Mouse (Mus musculus) layer of hippocampus, adult 9-11 months (tissue): Measurements from ENCODE around the gene Tecpr1.

Experiments used
- DNase-seq: peaks from one replicate; pipeline ENCODE4 v3.0.0; 2022

The Tecpr1 gene

GRCm38 (mm10) chr5:144223503-144223862 is at the start of gene Tecpr1:
Gene Tecpr1 (minus strand): TSS chr5:144223615.
- DNase-seq: peak; percentile 95

- DNase-seq: no peak
These were observed 48.4 kb upstream of the Tecpr1 start for GRCm38 (mm10) chr5:144271772-144272171.

DNA sequence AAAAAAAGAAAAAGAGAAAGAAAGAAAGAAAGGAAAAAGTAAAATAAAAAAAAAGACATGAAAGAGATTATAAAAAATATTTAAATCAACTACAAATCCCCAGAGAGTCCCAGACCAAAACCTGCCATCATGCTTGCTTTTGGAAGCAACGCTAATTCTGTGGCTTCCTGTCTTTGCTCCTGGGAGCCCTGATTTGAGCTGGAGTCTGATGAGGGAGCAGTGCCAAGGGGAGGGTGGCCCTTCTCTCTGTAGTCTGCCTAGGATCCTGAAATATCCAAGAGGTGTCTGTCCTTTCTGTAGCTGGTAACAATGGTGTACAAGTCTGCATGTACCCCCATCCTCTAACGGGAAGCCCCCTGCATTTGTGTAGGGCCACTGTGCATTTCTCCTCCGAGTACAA is 47.7 kb upstream of the Tecpr1 start:
- DNase-seq: no peak

DNA sequence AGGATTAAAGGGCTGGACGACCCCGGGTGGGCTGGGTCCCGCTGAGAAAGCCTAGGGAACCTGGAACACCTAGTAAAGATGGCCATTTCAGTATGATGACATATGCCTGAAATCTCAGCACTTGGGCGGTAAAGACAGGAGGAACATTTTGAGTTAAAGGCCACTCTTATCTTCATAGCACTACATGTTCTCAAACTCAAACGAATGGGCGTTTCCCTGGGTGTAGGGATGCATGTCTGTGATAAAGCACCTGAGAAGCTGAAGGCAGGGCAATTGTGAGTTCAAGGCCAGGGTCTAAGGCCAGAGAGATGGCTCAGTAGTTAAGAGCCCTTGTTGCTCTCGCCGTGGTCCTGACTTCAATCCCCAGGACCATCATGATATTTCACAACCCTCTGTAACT is 47.0 kb upstream of the Tecpr1 start:
- DNase-seq: no peak

- DNase-seq: no peak
These were observed 46.5 kb upstream of the Tecpr1 start for GRCm38 (mm10) chr5:144269926-144270325.

- peak; percentile 56 for DNase-seq
These were observed 44.3 kb upstream of the Tecpr1 start for GRCm38 (mm10) chr5:144267535-144268241.

- DNase-seq: no peak
These were observed 40.1 kb upstream of the Tecpr1 start for GRCm38 (mm10) chr5:144263496-144263895.

DNA sequence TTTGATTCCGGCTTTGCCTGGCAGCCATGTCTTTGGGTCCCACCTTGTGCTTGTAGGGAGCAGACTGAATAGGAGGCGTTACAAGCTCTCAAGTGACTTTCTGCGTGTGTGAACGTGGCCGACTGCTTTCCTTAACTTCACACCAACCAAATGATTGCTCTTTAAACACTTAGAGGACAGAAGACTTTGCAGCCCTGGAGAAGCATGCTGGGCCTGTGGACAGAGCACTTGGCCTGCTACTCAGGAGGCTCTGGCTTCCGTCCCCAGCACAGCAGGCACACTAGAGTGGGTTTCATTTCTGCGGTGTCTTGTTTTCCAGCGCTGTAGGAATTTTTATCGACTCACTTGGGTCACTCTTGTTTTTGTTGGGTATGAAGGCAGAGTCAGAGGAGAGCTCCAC is 39.7 kb upstream of the Tecpr1 start:
- DNase-seq: no peak

GRCm38 (mm10) chr5:144261829-144262228 is 38.4 kb upstream of the Tecpr1 start:
- no peak for DNase-seq

GRCm38 (mm10) chr5:144261309-144261708 is 37.9 kb upstream of the Tecpr1 start:
- DNase-seq: no peak

GRCm38 (mm10) chr5:144260464-144260863 is 37.0 kb upstream of the Tecpr1 start:
- DNase-seq: no peak

GRCm38 (mm10) chr5:144259228-144259627 is 35.8 kb upstream of the Tecpr1 start:
- no peak for DNase-seq

- no peak for DNase-seq
These were observed 35.3 kb upstream of the Tecpr1 start for GRCm38 (mm10) chr5:144258687-144259086.

DNA sequence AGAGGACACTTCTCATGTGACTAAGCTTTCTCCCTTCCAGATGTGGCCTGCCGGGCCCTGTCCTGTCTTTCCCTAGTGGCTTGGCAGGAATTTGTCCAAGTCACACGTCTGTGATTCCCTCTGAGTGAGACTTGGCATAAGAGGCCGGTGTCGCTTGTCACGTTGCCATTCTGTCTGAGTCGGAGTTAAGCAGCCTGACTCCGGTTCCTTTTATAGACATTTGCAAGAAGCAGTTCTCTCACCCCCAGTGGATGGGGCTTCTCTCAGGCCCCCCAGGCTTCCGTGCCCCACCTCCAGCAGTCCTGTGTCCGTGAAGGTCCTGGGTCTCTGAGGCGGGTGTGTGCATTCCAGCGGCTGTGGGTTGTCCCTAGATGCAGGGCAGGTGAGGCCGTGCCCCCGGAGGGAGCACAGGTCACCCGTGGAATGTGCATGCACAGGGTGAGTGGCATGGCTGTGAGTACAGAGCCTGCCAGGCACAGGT is 34.8 kb upstream of the Tecpr1 start:
- no peak for DNase-seq

DNA sequence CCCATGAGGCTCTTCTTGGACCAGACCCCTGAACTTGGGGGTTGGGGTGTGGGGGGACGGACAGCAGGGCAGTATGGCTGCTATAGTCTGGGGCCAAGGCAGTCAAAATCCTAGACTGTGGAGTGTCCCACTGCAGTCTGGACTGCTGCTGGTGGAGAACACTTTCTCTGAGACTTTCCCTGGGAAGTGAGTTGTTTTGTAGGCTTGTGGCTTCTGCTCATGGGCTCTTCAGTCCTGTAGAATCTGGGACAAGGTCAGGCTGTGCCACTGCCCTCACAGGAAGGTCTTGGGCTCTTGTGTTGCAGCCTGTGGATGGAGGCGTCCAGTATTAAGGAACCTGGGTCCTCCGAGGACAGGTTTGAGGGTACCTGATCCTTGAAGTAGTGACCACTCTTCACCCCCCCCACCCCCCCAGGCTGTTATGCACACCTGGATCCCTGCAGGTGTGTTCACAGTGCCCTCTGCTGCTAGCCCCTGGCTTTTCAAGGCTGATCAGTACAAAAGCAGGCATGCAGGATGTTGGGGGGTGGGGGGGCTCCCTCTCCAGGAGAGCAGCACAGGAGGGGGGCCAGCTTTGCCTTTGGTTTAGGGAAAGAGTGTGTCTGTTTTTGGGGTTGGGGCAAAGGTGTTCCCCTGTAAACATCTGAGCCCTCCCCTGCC is 34.2 kb upstream of the Tecpr1 start:
- no peak for DNase-seq

DNA sequence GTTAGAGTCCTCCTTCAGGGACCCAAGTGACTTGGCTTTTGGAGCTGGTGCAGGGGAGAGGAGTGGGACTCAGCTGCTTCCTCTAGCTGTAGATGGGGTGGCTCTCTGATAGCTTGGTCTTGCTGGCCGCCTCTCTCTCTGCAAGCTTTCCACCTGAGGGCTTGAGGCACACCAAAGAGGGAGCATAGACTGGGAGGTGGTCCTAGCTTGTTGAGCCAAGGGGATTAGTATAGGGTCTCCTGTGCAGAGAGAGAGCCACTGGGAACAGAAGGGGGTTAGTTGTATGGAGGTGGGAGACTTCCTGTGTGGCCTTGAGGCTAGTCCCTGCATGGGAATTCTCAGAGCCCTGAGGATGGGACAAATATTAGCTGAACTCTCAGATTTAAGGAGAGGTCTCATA is 33.5 kb upstream of the Tecpr1 start:
- no peak for DNase-seq

GRCm38 (mm10) chr5:144256541-144256870 is 33.1 kb upstream of the Tecpr1 start:
- DNase-seq: no peak

DNA sequence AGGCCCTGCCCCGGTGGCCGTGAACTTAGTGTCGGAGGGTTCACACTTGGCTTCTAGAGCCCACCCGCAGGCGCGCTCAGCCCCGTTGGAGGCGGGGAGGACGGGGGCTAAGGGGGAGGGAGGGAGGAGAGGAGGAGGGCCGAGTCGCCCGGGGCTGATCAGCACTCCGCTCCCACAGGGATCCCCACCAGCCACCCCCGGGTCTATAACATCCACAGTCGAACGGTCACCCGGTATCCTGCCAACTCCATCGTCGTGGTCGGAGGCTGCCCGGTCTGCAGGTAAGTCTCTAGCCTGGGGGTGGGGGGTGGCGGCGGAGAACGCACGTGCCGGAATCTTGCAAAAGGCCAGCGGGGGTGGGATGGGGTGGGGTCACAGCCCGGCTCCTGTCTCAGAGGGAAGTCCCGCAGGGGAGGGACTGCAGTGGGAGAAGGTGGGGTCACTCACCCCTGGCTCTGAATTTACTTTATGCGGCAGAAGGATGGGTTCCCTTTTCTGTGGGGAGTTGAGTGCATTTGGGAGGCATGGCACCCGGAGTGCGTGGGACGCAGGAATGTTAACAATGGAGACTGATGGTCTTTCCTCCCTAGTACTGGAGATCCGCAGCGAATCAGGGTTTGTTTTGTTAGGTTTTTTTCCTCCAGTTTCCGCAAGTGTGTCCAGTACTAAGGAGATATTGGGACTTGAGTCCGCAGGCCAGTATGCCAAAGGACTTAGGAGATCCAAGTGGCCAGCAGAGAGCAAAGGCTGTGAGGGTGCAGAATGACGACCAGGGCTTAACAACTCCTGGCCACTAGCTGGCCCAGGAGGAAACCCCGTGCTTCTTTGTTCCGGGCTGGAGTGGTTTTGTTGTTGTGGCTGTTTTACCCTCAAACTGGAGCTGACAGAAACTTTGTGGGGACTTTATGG is 32.5 kb upstream of the Tecpr1 start:
- peak; percentile 67 for DNase-seq

DNA sequence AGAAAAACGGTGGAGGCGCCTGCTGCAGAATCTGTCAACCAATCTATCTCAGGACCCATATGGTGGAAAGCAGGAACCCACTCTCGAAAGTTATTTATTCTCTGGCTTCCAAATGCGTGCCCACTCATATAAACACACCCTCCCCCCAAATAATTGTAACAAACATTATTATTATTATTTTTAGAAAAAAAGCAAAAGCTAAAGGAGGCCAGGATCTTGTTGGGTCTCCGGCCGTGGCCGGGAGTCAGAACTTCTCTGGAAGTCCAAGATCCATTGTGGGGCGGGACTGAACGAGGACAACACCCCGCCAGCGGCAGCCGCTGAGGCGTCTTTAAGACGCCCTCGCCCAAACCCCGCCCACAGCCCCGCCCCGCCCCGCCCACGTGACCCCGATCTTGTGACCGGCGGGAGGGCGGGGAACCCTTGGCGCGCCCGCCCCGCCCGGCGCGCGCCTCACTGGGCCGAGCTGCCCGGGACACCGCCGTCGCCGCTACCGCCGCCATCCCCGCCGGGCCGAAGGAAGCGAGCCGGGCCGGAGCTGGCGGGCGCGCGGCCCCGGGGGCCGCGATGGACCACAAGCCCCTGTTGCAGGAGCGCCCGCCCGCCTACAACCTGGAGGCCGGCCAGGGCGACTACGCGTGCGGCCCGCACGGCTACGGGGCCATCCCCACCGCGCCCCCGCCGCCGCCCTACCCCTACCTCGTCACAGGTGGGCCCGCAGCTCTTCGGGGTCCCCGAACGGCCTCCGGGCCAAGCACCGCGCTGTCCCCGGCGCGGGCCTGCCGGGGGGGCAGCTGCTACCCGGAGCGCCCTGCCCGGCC is 31.6 kb upstream of the Tecpr1 start:
- DNase-seq: peak; percentile 89

GRCm38 (mm10) chr5:144254122-144254810 is 30.9 kb upstream of the Tecpr1 start:
- DNase-seq: peak; percentile 49

DNA sequence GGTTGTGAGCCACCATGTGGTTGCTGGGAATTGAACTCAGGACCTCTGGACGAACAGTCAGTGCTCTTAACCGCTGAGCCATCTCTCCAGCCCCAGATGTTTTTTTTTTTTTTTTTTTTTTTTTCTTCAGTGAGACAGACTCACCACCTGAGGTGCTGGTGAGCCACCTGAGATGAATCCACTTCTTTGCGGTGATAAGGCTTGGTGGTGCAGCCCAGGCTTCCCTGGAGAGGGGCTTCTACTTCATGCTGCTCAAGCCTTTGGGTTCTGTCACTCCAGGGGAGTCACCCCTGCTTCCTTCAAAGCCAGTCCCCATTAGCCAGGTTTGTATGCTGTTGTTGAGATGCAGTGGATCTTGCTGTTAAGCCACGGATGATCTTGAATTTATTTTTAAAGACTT is 29.8 kb upstream of the Tecpr1 start:
- DNase-seq: no peak
